Mouse (Mus musculus) lung, postnatal 0 days (tissue): Measurements from ENCODE around the gene Aurkb. TPM values are rescaled to one million over a fixed set of nuclear protein-coding genes. Genes with fewer than 3 reads are reported as not detected.

ENCODE experiments used
- ATAC-seq: fragments of 200-750 bp; cut with Nextera tagmentation; 2 replicates; pipeline ENCODE4 v1.8.0; 2017; ENCODE audit warnings: moderate library complexity
- DNase-seq: peaks from one replicate; pipeline ENCODE4 v3.0.0-alpha.2; 2016; ENCODE audit warnings: low spot score
- H3K27ac ChIP-seq: fragments of 300-500 bp; sonication (generic); 2 replicates; pipeline ENCODE4 v1.5.1; 2014; ENCODE audit warnings: antibody characterized with exemption, mild to moderate bottlenecking, low read length, mixed read lengths
- H3K27me3 ChIP-seq: fragments of 300-500 bp; sonication (generic); replicated peaks from 2 replicates; pipeline ENCODE4 v1.6.1; 2014; ENCODE audit warnings: low read length, mixed read lengths; ENCODE audit not compliant: insufficient read depth
- H3K36me3 ChIP-seq: fragments of 300-500 bp; sonication (generic); 2 replicates; pipeline ENCODE4 v1.6.1; 2014; ENCODE audit warnings: low read length, mixed read lengths; ENCODE audit not compliant: insufficient read depth
- H3K4me1 ChIP-seq: fragments of 300-500 bp; sonication (generic); 2 replicates; pipeline ENCODE4 v1.6.1; 2014; ENCODE audit warnings: antibody characterized with exemption, low read depth, low read length, mixed read lengths; ENCODE audit not compliant: insufficient read depth
- H3K4me2 ChIP-seq: fragments of 300-500 bp; sonication (generic); replicated peaks from 2 replicates; pipeline ENCODE4 v1.6.1; 2014; ENCODE audit warnings: low read depth, mild to moderate bottlenecking, low read length, moderate library complexity, mixed read lengths
- H3K4me3 ChIP-seq: fragments of 300-500 bp; sonication (generic); 2 replicates; pipeline ENCODE4 v1.5.1; 2014; ENCODE audit warnings: low read depth, low read length
- H3K9ac ChIP-seq: fragments of 300-500 bp; sonication (generic); replicated peaks from 2 replicates; pipeline ENCODE4 v1.6.1; 2014; ENCODE audit warnings: low read depth, mild to moderate bottlenecking
- H3K9me3 ChIP-seq: fragments of 300-500 bp; sonication (generic); 2 replicates; pipeline ENCODE4 v1.6.1; 2016; ENCODE audit warnings: low read length, mixed read lengths
- CTCF ChIP-seq: IDR thresholded peaks from 2 replicates; pipeline ENCODE4 v1.5.1; 2016; ENCODE audit warnings: antibody characterized with exemption, mild to moderate bottlenecking
- EP300 ChIP-seq: IDR thresholded peaks from 2 replicates; pipeline ENCODE4 v1.6.1; 2016; ENCODE audit warnings: antibody characterized with exemption, mild to moderate bottlenecking, control low read depth
- WGBS: fragments of 180-500 bp; shearing (Covaris S2); extraction: QIAGEN DNeasy Blood & Tissue Kit; methylation state at CpG from one replicate; pipeline ENCODE4 v1.1.7; 2014; 5-methylcytosine and 5-hydroxymethylcytosine counted together
- polyA plus RNA-seq: library from polyadenylated mRNA; unstranded; fragments of >200 nt; fragmentation: Nextera tagmentation; extraction: Ambion mirVana; gene quantifications from 2 replicates; pipeline ENCODE4 v1.2.1, GENCODE M21; 2015

Gene Aurkb
- polyA plus RNA-seq, 1 experiment from 2014 or later, result 6.5 TPM

- H3K36me3 ChIP-seq, result no peaks in the 10 kb centered on the region
- WGBS, result 6% methylated on average over 9 of the region's 9 CpGs
- H3K27ac ChIP-seq, result no peak overlapping the region
- H3K4me3 ChIP-seq, result peak overlapping the region; percentile 79
- no peaks in the 10 kb centered on the region for H3K4me1 ChIP-seq
- H3K27me3 ChIP-seq, result no peaks in the 10 kb centered on the region
- no peaks in the 10 kb centered on the region for H3K9me3 ChIP-seq
- peak overlapping the region; percentile 99 for H3K4me2 ChIP-seq
- no peak for TF ChIP-seq CTCF
- no peak for TF ChIP-seq EP300
- peak overlapping the region; percentile 33 for H3K9ac ChIP-seq
- no peak for DNase-seq
- ATAC-seq, result no peak
Measured at GRCm38 (mm10) chr11:69046395-69046774, 938 bp downstream of the Aurkb start.

DNA sequence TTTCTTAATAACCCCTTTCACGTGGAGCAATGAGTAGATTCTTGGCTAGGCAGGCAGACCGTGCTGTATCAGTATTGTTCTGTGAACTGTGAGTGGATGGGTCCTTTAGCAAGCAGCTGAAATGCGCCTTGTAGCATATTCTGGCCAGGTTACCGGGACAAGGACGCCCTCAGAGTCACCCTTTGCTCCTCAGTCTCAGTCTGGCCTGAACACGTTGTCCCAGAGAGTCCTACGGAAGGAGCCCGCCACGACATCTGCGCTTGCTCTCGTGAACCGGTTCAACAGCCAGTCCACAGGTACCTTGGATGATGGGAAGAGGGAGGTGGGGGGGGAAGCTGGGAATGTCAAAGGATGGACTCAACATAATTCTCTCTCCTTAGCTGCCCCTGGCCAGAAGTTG, 2.1 kb downstream of the Aurkb start:
- Histone ChIP-seq H3K4me3 (no peak overlapping the region), H3K9ac (no peak overlapping the region), H3K27me3 (no peaks in the 10 kb centered on the region), H3K4me2 (no peak overlapping the region), H3K4me1 (no peaks in the 10 kb centered on the region), H3K9me3 (no peaks in the 10 kb centered on the region), H3K27ac (no peak overlapping the region), H3K36me3 (no peaks in the 10 kb centered on the region)
- no peak for TF ChIP-seq EP300
- TF ChIP-seq CTCF, result no peak
- 73% methylated on average over 12 of the region's 12 CpGs for WGBS
- ATAC-seq (no peak), DNase-seq (no peak)

DNA sequence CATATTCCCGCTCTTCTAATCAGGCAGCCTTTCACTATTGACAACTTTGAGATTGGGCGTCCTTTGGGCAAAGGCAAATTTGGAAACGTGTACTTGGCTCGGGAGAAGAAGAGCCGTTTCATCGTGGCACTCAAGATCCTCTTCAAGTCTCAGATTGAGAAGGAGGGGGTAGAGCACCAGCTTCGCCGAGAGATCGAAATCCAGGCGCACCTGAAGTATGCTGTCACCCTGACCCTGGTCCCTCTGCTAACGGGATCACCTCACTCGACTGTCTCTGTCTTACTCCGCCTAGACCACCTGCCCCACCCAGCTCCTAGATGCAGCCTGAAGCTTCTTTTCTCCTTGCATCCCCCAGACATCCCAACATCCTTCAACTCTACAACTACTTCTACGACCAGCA, 2.7 kb downstream of the Aurkb start:
- Histone ChIP-seq H3K4me2 (no peak overlapping the region), H3K4me3 (no peak overlapping the region), H3K4me1 (no peaks in the 10 kb centered on the region), H3K9me3 (no peaks in the 10 kb centered on the region), H3K27ac (no peak overlapping the region), H3K9ac (no peak overlapping the region), H3K36me3 (no peaks in the 10 kb centered on the region), H3K27me3 (no peaks in the 10 kb centered on the region)
- WGBS, result 77% methylated on average over 14 of the region's 14 CpGs
- ATAC-seq, result no peak
- TF ChIP-seq EP300 (no peak), CTCF (no peak)
- DNase-seq, result no peak

GRCm38 (mm10) chr11:69050748-69051147, 5.3 kb downstream of the Aurkb start:
- Histone ChIP-seq H3K4me3 (no peak overlapping the region), H3K4me1 (no peaks in the 10 kb centered on the region), H3K9me3 (no peaks in the 10 kb centered on the region), H3K36me3 (no peaks in the 10 kb centered on the region), H3K27ac (no peak overlapping the region), H3K9ac (no peak overlapping the region), H3K27me3 (no peaks in the 10 kb centered on the region), H3K4me2 (no peak overlapping the region)
- DNase-seq, result no peak
- 74% methylated on average over 8 of the region's 8 CpGs for WGBS
- no peak for ATAC-seq
- TF ChIP-seq EP300 (no peak), CTCF (no peak)

- DNase-seq (no peak), ATAC-seq (peak; percentile 45; the same call in 1 of the 2 replicates)
- WGBS, result 66% methylated on average over 4 of the region's 4 CpGs
- TF ChIP-seq CTCF (no peak), EP300 (peak; percentile 41; the same call in 1 of the 2 replicates)
- no peaks in the 10 kb centered on the region for H3K27me3 ChIP-seq
- H3K9ac ChIP-seq, result no peak overlapping the region
- no peak overlapping the region for H3K4me3 ChIP-seq
- H3K4me2 ChIP-seq, result no peak overlapping the region
- H3K27ac ChIP-seq, result no peak overlapping the region
- H3K4me1 ChIP-seq, result no peaks in the 10 kb centered on the region
- no peaks in the 10 kb centered on the region for H3K9me3 ChIP-seq
- H3K36me3 ChIP-seq, result no peaks in the 10 kb centered on the region
Measured at GRCm38 (mm10) chr11:69051771-69052170, 6.3 kb downstream of the Aurkb start.

DNA sequence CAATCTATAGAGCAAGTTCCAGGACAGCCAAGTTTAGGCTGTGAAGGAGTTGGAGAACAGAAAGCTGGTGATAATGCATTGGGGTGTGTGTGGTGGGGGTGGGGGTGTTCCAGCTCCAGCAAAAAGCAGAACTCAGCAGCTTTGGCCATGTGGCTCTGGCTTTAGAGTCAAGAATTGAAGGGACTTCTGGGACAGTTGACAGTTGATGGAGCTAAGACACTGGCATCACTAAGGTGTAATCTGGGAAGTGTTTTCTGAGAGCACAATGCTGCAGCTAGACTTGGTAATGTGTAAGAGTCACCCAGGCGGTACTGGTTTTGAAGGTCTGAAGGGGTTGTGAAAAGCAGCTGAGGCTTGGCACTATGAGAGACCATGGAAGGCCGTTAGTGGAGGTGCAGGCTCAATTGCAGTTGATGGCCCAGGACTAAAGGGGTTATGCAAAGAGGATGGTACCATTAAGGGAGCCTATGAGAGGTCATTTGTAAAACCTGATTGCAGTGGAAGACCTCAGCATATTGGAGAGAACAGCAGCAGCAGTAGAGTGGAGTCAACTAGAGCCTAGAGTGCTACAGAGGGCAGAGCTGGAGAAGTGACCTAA, 7.5 kb downstream of the Aurkb start:
- Histone ChIP-seq H3K4me3 (no peak overlapping the region), H3K9ac (no peak overlapping the region), H3K4me2 (no peak overlapping the region), H3K9me3 (no peaks in the 10 kb centered on the region), H3K27me3 (no peaks in the 10 kb centered on the region), H3K36me3 (no peaks in the 10 kb centered on the region), H3K27ac (no peak overlapping the region), H3K4me1 (no peaks in the 10 kb centered on the region)
- no peak for ATAC-seq
- TF ChIP-seq CTCF, result no peak
- no peak for TF ChIP-seq EP300
- DNase-seq, result no peak
- 91% methylated on average over 2 of the region's 2 CpGs for WGBS

DNA sequence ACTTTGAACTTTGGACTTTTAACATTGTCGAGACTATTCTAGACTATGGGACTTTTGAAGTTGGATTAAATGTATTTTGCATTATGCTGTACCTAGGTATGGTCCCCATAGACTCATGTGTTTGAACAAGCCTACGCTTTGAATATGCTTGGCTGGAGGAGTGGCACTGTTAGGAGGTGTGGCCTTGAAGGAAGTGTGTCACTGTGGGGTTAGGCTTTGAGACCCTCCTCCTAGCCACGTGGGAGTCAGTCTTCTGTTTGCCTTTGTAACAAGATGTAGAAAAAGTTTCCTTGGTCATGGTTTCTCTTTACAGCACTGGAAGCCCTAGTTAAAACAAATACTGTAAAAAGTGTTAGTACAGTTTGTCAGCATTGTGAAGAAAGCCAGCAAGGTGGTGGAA, 8.4 kb downstream of the Aurkb start:
- Histone ChIP-seq H3K36me3 (no peaks in the 10 kb centered on the region), H3K4me1 (no peaks in the 10 kb centered on the region; the same call in 1 of the 2 replicates)
- ATAC-seq, result peak; percentile 29; the same call in 1 of the 2 replicates

More for the DNA sequence above, 8.4 kb downstream of the Aurkb start:
- H3K27ac ChIP-seq, result no peak overlapping the region
- TF ChIP-seq CTCF (no peak), EP300 (no peak)
- 62% methylated on average over 3 of the region's 3 CpGs for WGBS
- no peak overlapping the region for H3K4me3 ChIP-seq
- no peaks in the 10 kb centered on the region for H3K27me3 ChIP-seq
- H3K9ac ChIP-seq, result no peak overlapping the region
- no peaks in the 10 kb centered on the region for H3K9me3 ChIP-seq
- no peak for DNase-seq
- no peak overlapping the region for H3K4me2 ChIP-seq
